ENCODE assay signal across 8 mouse cellular contexts in the genomic region with DNA sequence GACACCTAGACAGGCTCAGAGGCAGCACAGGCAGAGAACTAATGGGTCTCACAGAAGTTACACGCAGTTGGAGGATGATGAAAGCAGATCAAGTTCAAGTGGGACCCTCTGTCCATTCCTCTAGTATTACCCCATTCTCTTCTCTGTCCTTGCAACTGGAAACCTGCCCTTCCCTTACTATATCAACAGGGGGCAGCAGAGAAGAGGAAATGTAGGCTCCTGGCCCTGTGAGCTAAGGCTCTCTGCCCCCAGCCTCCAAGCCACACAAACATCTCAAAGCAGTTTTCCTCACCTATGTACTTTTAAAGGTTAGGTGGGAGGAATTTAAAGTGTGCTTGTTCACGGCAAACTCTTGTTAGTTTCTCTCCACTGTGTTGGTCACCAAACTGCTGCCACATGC. TPM values are rescaled to one million over a fixed set of nuclear protein-coding genes. Genes with fewer than 3 reads are reported as not detected.
DNase-seq lines count a peak whose midpoint lies in the region; TF ChIP-seq lines count a peak whose summit lies in the region.

No protein-coding gene starts in this region.

- no peaks in the 10 kb centered on the region for H3K4me1 ChIP-seq in thymus, adult 2 months (replicated peaks; ENCODE audit: control insufficient read depth, insufficient read depth, low read length)

- no peak for TF ChIP-seq POLR2A in thymus, adult 2 months (IDR thresholded peaks at IDR 0.05; ENCODE audit: control insufficient read depth, extremely low read depth, insufficient read depth, low read length, poor library complexity)

- DNase-seq in gastrocnemius, postnatal 10 days, result peak; percentile 12
- DNase-seq in gastrocnemius, postnatal 36 days, result no peak
- peak; percentile 20 for DNase-seq in thymus, adult 2 months
- no peak for DNase-seq in thymus, adult 18-20 months
- DNase-seq in embryo, embryonic 11 days, result peak; percentile 24
- DNase-seq in left cerebral cortex, postnatal 36 days (ENCODE audit: low spot score in 2 of 2), result peak; percentile 26 to 40
- no peak for DNase-seq in neural tube, embryonic 10.5 days (ENCODE audit: extremely low spot score, low spot score)
- no peak for DNase-seq in spleen, adult 12 weeks (ENCODE audit: low spot score)

- no peaks in the 10 kb centered on the region for H3K27me3 ChIP-seq in thymus, adult 2 months (ENCODE audit: control insufficient read depth, insufficient read depth, low read length)

- H3K36me3 ChIP-seq in thymus, adult 2 months (ENCODE audit: control insufficient read depth, insufficient read depth, low read length), result no peaks in the 10 kb centered on the region

- no peak overlapping the region for H3K27ac ChIP-seq in thymus, adult 2 months (ENCODE audit: control insufficient read depth, insufficient read depth, low read length)

- H3K4me3 ChIP-seq in thymus, adult 2 months (ENCODE audit: control insufficient read depth, insufficient read depth, low read length), result no peak overlapping the region

- intact Hi-C loops in gastrocnemius, postnatal 36 days (cut with DNase I), result loop anchor here (2.0 to 5.0 kb wide), 2 partner anchors 96 to 158 kb away; no protein-coding TSS in a partner anchor
- intact Hi-C loops in left cerebral cortex, postnatal 36 days (cut with DNase I), result loop anchor here (2.0 to 10.0 kb wide), 2 partner anchors 96 to 156 kb away; no protein-coding TSS in a partner anchor

- WGBS in thymus, adult 2 months, result 76% methylated on average over 2 of the region's 2 CpGs

- TF ChIP-seq CTCF in thymus, adult 2 months (IDR thresholded peaks at IDR 0.05; ENCODE audit: borderline replicate concordance, control insufficient read depth, extremely low read depth, insufficient read depth, low read length, poor library complexity), result no peak

RNA-seq across cellular contexts. Expression of gene Slc2a12, which starts 26.0 kb away (rescaled TPM):
- 10 to 100 TPM; 13.1 to 15.9 TPM for total RNA-seq in gastrocnemius, postnatal 10 days (2021)
- 10 to 100 TPM; 11.5 to 14.4 TPM for total RNA-seq in gastrocnemius, postnatal 36 days (2021)
- 0.60 and 0.88 TPM in 2 replicates for polyA plus RNA-seq in thymus, adult 2 months (2012; rRNA removed)
- 1 to 10 TPM; 2.1 to 2.7 TPM for total RNA-seq in left cerebral cortex, postnatal 36 days (2021)

Comparison
In these comparisons a context has a peak if more than half of its experiments do, and no peak if none do; other contexts are left out.
1. DNase-seq: peak in gastrocnemius, postnatal 10 days (single experiment), thymus, adult 2 months (single experiment), embryo, embryonic 11 days (single experiment) and left cerebral cortex, postnatal 36 days (2 of 2); none in gastrocnemius, postnatal 36 days (0 of 2), thymus, adult 18-20 months (0 of 2), neural tube, embryonic 10.5 days (single experiment) and spleen, adult 12 weeks (single experiment).